Mouse (Mus musculus) adrenal gland, postnatal 25 days (tissue): ENCODE results near the gene Gm12216. TPM values are rescaled to one million over a fixed set of nuclear protein-coding genes. Genes with fewer than 3 reads are reported as not detected.
"Not testable (repeated sequence)": the region's sequence is repeated elsewhere in the genome, so short reads cannot be mapped to it uniquely, and the experiment has no call there.

ENCODE experiments used
- DNase-seq: peaks from one replicate; pipeline ENCODE4 v3.0.0; 2021; ENCODE audit warnings: mixed read lengths
- long read RNA-seq: library from polyadenylated mRNA; stranded (forward); transcript quantifications from one replicate; pipeline ENCODE4 v2.0.0, GENCODE M21; 2021
- total RNA-seq: library from RNA; stranded (reverse); gene quantifications from 2 replicates; pipeline ENCODE4 v1.2.3, GENCODE M21; 2021

The Gm12216 gene
- 12.0 and 19.8 TPM in 2 replicates for total RNA-seq
- long read RNA-seq, partial matches to known transcripts: 0 of 3 reads
- long read RNA-seq, other reads (novel, unspliced or antisense): 1 of 3 reads

- peak; percentile 47 for DNase-seq
Observed at GRCm38 (mm10) chr11:53858761-53859580, at the start of gene Gm12216. Gm12216 (minus strand) TSS chr11:53859256.

GRCm38 (mm10) chr11:53908686-53909085 is 49.6 kb upstream of the Gm12216 start:
- DNase-seq: no peak

GRCm38 (mm10) chr11:53904534-53904925 is 45.5 kb upstream of the Gm12216 start:
- DNase-seq: no peak

- DNase-seq: peak; percentile 22
Observed at GRCm38 (mm10) chr11:53903781-53904533, 44.9 kb upstream of the Gm12216 start.

- DNase-seq: no peak
Observed at GRCm38 (mm10) chr11:53902741-53903140, 43.7 kb upstream of the Gm12216 start.

- DNase-seq: no peak
Observed at GRCm38 (mm10) chr11:53900991-53901390, 41.9 kb upstream of the Gm12216 start.

GRCm38 (mm10) chr11:53899981-53900380 is 40.9 kb upstream of the Gm12216 start:
- no peak for DNase-seq

GRCm38 (mm10) chr11:53899004-53899403 is 39.9 kb upstream of the Gm12216 start:
- DNase-seq: no peak

GRCm38 (mm10) chr11:53896935-53897334 is 37.9 kb upstream of the Gm12216 start:
- DNase-seq: no peak

- no peak for DNase-seq
Observed at GRCm38 (mm10) chr11:53893451-53893850, 34.4 kb upstream of the Gm12216 start.

GRCm38 (mm10) chr11:53892716-53893416 is 33.8 kb upstream of the Gm12216 start:
- no peak for DNase-seq

- DNase-seq: peak; percentile 97
Observed at GRCm38 (mm10) chr11:53891505-53892451, 32.7 kb upstream of the Gm12216 start, which contains the start of gene Slc22a5. Slc22a5 (minus strand) TSS chr11:53891660.

GRCm38 (mm10) chr11:53890906-53891504 is 31.9 kb upstream of the Gm12216 start:
- peak; percentile 38 for DNase-seq

- no peak for DNase-seq
Observed at GRCm38 (mm10) chr11:53890225-53890624, 31.2 kb upstream of the Gm12216 start.

- DNase-seq: no peak
Observed at GRCm38 (mm10) chr11:53889091-53889645, 30.1 kb upstream of the Gm12216 start.

GRCm38 (mm10) chr11:53888242-53888641 is 29.2 kb upstream of the Gm12216 start:
- DNase-seq: no peak

- no peak for DNase-seq
Observed at GRCm38 (mm10) chr11:53883287-53883686, 24.2 kb upstream of the Gm12216 start.

- DNase-seq: not testable (repeated sequence)
Observed at GRCm38 (mm10) chr11:53878096-53878495, 19.0 kb upstream of the Gm12216 start.

GRCm38 (mm10) chr11:53876488-53876887 is 17.4 kb upstream of the Gm12216 start:
- DNase-seq: no peak

GRCm38 (mm10) chr11:53874706-53875105 is 15.7 kb upstream of the Gm12216 start:
- peak; percentile 9 for DNase-seq
